Mouse (Mus musculus) stomach, embryonic 16.5 days (tissue): ENCODE data around the gene Ankrd53. TPM values are rescaled to one million over a fixed set of nuclear protein-coding genes. Genes with fewer than 3 reads are reported as not detected.
"Not testable (repeated sequence)": the region's sequence is repeated elsewhere in the genome, so short reads cannot be mapped to it uniquely, and the experiment has no call there.

ENCODE experiments used
- ATAC-seq: fragments of 200-750 bp; cut with Nextera tagmentation; 2 replicates; pipeline ENCODE4 v1.8.0; 2017; ENCODE audit warnings: moderate number of reproducible peaks, moderate TSS enrichment; ENCODE audit not compliant: insufficient read depth, low FRiP score
- H3K27ac ChIP-seq: fragments of 300-500 bp; sonication (generic); 2 replicates; pipeline ENCODE4 v1.5.1; 2014; ENCODE audit warnings: low read length
- H3K27me3 ChIP-seq: fragments of 300-500 bp; sonication (generic); 2 replicates; pipeline ENCODE4 v1.6.1; 2014; ENCODE audit warnings: low read length, control low read depth, mixed read lengths; ENCODE audit not compliant: control insufficient read depth, insufficient read depth
- H3K36me3 ChIP-seq: fragments of 300-500 bp; sonication (generic); 2 replicates; pipeline ENCODE4 v1.6.1; 2014; ENCODE audit warnings: low read length; ENCODE audit not compliant: control insufficient read depth, insufficient read depth
- H3K4me1 ChIP-seq: fragments of 300-500 bp; sonication (generic); 2 replicates; pipeline ENCODE4 v1.6.1; 2014; ENCODE audit warnings: low read length, control low read depth, mixed read lengths; ENCODE audit not compliant: control insufficient read depth, insufficient read depth
- H3K4me2 ChIP-seq: fragments of 300-500 bp; sonication (generic); 2 replicates; pipeline ENCODE4 v1.6.1; 2014; ENCODE audit warnings: low read depth, low read length, mixed read lengths
- H3K4me3 ChIP-seq: fragments of 300-500 bp; sonication (generic); replicated peaks from 2 replicates; pipeline ENCODE4 v1.5.1; 2014; ENCODE audit warnings: mild to moderate bottlenecking, low read length
- H3K9ac ChIP-seq: fragments of 300-500 bp; sonication (generic); 2 replicates; pipeline ENCODE4 v1.6.1; 2014; ENCODE audit warnings: low read length
- H3K9me3 ChIP-seq: fragments of 300-500 bp; sonication (generic); replicated peaks from 2 replicates; pipeline ENCODE4 v1.6.1; 2016; ENCODE audit warnings: low read length, control low read depth; ENCODE audit not compliant: control insufficient read depth
- WGBS: fragments of 180-500 bp; shearing (Covaris S2); extraction: QIAGEN DNeasy Blood & Tissue Kit; methylation state at CpG from one replicate; pipeline ENCODE4 v1.1.7; 2014; 5-methylcytosine and 5-hydroxymethylcytosine counted together
- polyA plus RNA-seq: library from polyadenylated mRNA; unstranded; fragments of >200 nt; fragmentation: Nextera tagmentation; extraction: Ambion mirVana; gene quantifications from 2 replicates; pipeline ENCODE4 v1.2.1, GENCODE M21; 2015

The Ankrd53 gene
- polyA plus RNA-seq, 1 experiment from 2014 or later, result not detected

- Histone ChIP-seq H3K4me3 (no peak overlapping the region), H3K27ac (no peak overlapping the region), H3K27me3 (no peaks in the 10 kb centered on the region), H3K9ac (no peak overlapping the region), H3K9me3 (no peaks in the 10 kb centered on the region), H3K36me3 (no peaks in the 10 kb centered on the region), H3K4me2 (no peak overlapping the region), H3K4me1 (peaks cover 14% of the 10 kb centered on the region)
- no peak for ATAC-seq
- 75% methylated on average over 7 of the region's 7 CpGs for WGBS
These were observed 15.9 kb downstream of the Ankrd53 start for GRCm38 (mm10) chr6:83778306-83778705.

- ATAC-seq, result no peak
- H3K27me3 ChIP-seq, result no peaks in the 10 kb centered on the region
- H3K4me2 ChIP-seq, result no peak overlapping the region
- WGBS, result 11% methylated on average over 5 of the region's 5 CpGs
- no peaks in the 10 kb centered on the region for H3K36me3 ChIP-seq
- no peaks in the 10 kb centered on the region for H3K9me3 ChIP-seq
- no peak overlapping the region for H3K27ac ChIP-seq
- H3K4me3 ChIP-seq, result no peak overlapping the region
- H3K4me1 ChIP-seq, result peaks cover 13% of the 10 kb centered on the region
- H3K9ac ChIP-seq, result no peak overlapping the region
These were observed 16.6 kb downstream of the Ankrd53 start for GRCm38 (mm10) chr6:83779026-83779425.

GRCm38 (mm10) chr6:83786426-83786825, 24.0 kb downstream of the Ankrd53 start:
- no peaks in the 10 kb centered on the region for H3K27me3 ChIP-seq
- H3K4me3 ChIP-seq, result no peak overlapping the region
- H3K4me2 ChIP-seq, result no peak overlapping the region
- no peaks in the 10 kb centered on the region for H3K4me1 ChIP-seq
- 62% methylated on average over 3 of the region's 3 CpGs for WGBS
- no peaks in the 10 kb centered on the region for H3K36me3 ChIP-seq
- no peak overlapping the region for H3K9ac ChIP-seq
- H3K27ac ChIP-seq, result no peak overlapping the region
- ATAC-seq, result no peak
- H3K9me3 ChIP-seq, result no peaks in the 10 kb centered on the region

- no peaks in the 10 kb centered on the region for H3K4me1 ChIP-seq
- H3K27ac ChIP-seq, result no peak overlapping the region
- WGBS, result 70% methylated on average over 7 of the region's 7 CpGs
- no peak overlapping the region for H3K9ac ChIP-seq
- H3K4me3 ChIP-seq, result no peak overlapping the region
- no peak overlapping the region for H3K4me2 ChIP-seq
- H3K9me3 ChIP-seq, result no peaks in the 10 kb centered on the region
- H3K36me3 ChIP-seq, result no peaks in the 10 kb centered on the region
- H3K27me3 ChIP-seq, result no peaks in the 10 kb centered on the region
- no peak for ATAC-seq
These were observed 26.1 kb downstream of the Ankrd53 start for GRCm38 (mm10) chr6:83788554-83788953.

GRCm38 (mm10) chr6:83790533-83790932, 28.1 kb downstream of the Ankrd53 start:
- H3K9ac ChIP-seq, H3K27ac ChIP-seq, H3K4me3 ChIP-seq, H3K36me3 ChIP-seq, H3K4me2 ChIP-seq, H3K4me1 ChIP-seq, H3K9me3 ChIP-seq, H3K27me3 ChIP-seq, ATAC-seq: not testable (repeated sequence)
- WGBS, result 88% methylated on average over 5 of the region's 5 CpGs

DNA sequence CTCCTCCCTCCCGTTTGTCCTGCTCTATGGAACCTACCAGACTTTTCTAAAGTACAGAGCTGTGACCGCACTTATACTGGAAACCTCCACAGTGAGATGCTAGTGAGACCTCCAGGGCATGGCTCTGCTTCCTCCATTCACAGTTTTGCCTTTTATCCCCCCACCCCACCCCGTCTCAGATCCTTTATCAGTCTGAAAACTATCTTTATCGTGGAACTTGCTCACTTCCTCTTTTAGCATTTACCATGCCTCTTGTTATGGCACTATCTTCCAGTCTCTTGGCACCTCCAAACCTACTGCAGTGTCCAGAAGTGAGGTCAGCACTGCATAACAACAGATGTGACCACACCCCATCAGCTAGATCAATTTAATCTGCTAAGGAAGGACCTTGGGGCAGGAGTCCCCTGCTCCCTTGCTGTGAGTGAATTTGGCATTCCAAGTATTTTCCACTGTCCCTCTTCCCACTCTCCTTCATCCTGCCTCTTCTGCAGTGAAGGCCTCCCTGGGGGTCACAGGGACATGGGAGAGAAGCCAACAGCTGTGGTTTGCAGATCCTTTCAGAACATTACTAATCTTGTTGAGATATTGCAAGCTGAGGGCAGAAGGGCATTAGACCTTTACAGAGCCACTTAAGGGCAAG, 28.9 kb downstream of the Ankrd53 start:
- 55% methylated on average over 4 of the region's 4 CpGs for WGBS
- Histone ChIP-seq H3K27ac (no peak overlapping the region), H3K4me2 (no peak overlapping the region), H3K4me3 (no peak overlapping the region), H3K9me3 (no peaks in the 10 kb centered on the region), H3K36me3 (no peaks in the 10 kb centered on the region), H3K4me1 (0 out of 2 replicates have a peak, but pooled peaks cover 4% of the 10 kb centered on the region), H3K9ac (no peak overlapping the region), H3K27me3 (no peaks in the 10 kb centered on the region)
- ATAC-seq, result no peak

DNA sequence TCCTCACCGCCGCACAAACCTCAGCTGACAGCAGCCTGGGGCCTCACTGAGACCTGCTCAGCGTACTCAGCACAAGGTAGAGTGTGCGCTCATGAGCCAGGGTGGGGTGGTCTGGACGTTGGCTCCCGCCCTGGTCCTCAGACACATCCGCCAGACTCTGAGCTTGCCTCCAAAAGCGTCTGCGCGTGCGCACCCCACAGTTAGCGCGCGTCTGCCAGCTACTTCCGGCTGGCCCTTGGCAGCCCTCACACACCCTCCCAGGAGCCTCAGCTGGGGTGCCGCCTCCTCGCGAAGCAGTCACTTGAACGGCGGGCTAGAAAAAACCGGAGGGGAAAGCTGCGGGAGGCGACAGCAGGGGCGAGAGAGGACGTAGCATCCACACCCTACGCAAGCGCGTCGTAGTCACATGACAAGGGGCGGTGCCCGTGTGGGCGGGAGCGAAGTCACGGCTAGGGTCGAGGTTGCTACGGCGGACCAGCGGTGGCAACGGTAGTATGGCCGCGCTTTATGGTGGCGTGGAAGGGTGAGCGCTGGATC, 32.4 kb downstream of the Ankrd53 start, which contains the start of gene Nagk:
Gene Nagk (plus strand): TSS at position 223 of the 537 bp plus-strand sequence.
- under 1% methylated on average over 43 of the region's 43 CpGs for WGBS
- Histone ChIP-seq H3K36me3 (no peaks in the 10 kb centered on the region), H3K9me3 (no peaks in the 10 kb centered on the region), H3K27me3 (no peaks in the 10 kb centered on the region), H3K4me1 (0 out of 2 replicates have a peak, but pooled peaks cover 4% of the 10 kb centered on the region), H3K9ac (peak within 1 kb of the TSS; percentile 88), H3K27ac (peak within 1 kb of the TSS; percentile 97), H3K4me2 (peak within 1 kb of the TSS; percentile 88), H3K4me3 (peak within 1 kb of the TSS; percentile 80)
- ATAC-seq, result peak; percentile 95

- Histone ChIP-seq H3K27ac (peak overlapping the region; percentile 97), H3K4me2 (peak overlapping the region; percentile 88), H3K36me3 (no peaks in the 10 kb centered on the region), H3K4me3 (peak overlapping the region; percentile 80), H3K9ac (peak overlapping the region; percentile 88), H3K4me1 (0 out of 2 replicates have a peak, but pooled peaks cover 4% of the 10 kb centered on the region), H3K9me3 (no peaks in the 10 kb centered on the region), H3K27me3 (no peaks in the 10 kb centered on the region)
- ATAC-seq, result peak; percentile 7; the same call in 1 of the 2 replicates
- 2% methylated on average over 13 of the region's 13 CpGs for WGBS
These were observed 33.1 kb downstream of the Ankrd53 start for GRCm38 (mm10) chr6:83795492-83795900.

GRCm38 (mm10) chr6:83796686-83797085, 34.2 kb downstream of the Ankrd53 start:
- 0 out of 2 replicates have a peak, but pooled peaks cover 4% of the 10 kb centered on the region for H3K4me1 ChIP-seq
- no peak overlapping the region for H3K4me2 ChIP-seq
- H3K27ac ChIP-seq, result no peak overlapping the region
- no peaks in the 10 kb centered on the region for H3K9me3 ChIP-seq
- H3K9ac ChIP-seq, result no peak overlapping the region; the same call in 1 of the 2 replicates
- no peaks in the 10 kb centered on the region for H3K27me3 ChIP-seq
- H3K4me3 ChIP-seq, result no peak overlapping the region
- H3K36me3 ChIP-seq, result peaks cover 3% of the 10 kb centered on the region; the same call in 1 of the 2 replicates
- no peak for ATAC-seq
- WGBS, result 58% methylated on average over 3 of the region's 3 CpGs
